Mouse (Mus musculus) ES-Bruce4 (cell line): ENCODE results near the gene Lgmn.

Experiments
- CTCF ChIP-seq: IDR thresholded peaks from one replicate; pipeline ENCODE4 v1.8.1; 2011; ENCODE audit warnings: low read depth, low read length
- POLR2A ChIP-seq: IDR thresholded peaks from one replicate; pipeline ENCODE4 v1.8.1; 2011; ENCODE audit warnings: low read length; ENCODE audit not compliant: insufficient read depth

DNA sequence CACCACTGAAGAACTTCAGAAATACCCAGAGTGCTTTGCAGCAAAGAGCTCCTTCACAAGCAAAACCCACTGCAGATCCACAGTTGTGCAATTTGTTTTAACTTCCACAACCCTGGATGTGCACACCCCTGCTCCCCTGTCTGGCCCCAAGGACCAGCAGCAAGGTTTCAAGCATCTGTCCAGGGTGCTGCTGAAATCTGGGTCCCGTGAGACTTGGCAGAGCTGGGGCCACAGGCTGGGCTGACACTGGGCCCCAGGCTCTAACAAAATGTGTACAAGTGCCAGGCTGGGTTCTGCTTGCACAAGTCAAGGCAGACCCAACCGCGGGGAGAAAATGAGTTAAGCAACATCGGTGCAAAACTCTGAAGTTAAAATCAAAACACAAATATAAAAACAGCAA is 41.0 kb downstream of the Lgmn start:
- no peak for TF ChIP-seq CTCF
- no peak for TF ChIP-seq POLR2A
